Mouse (Mus musculus): ENCODE measurements around the gene Rpl26.

Gene Rpl26

DNA sequence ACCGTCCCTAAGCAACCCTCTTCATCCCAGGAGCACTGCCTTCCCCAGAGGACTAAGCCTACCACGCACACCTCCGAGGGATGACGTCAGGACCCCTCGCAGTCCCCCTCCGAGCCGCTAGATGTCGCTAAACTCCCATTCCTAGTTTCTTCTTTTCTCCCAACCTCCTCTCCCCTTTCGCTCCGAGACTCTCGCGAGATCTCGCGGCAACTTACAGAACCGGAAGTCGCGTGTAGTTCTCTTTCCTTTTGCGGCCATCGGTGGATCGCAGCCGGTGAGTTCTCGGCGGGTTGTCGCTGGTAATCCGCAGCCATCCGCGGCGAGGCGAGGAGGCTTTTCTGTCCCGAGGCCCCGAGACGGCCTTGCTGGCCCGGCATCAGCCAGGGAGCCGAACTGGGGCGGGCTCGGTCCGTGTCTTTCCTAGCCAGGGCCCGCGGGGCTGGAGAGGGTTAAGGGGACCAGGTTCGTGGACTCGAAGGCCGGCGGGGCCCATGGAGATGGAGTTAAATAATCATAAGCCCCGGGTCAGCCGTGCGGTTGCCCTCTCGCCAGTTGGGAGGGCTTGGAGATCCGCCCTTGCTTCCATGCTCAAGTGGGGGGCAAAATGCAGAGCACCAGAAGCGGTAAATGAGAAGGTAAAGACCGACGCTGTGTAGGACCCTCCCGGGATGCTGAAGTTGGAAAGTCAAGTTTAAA lies at the start of gene Rpl26:
Gene Rpl26 (plus strand): TSS at position 233 of the 696 bp plus-strand sequence.
- peak; percentile 99 to 100 for DNase-seq (ENCODE audit: low spot score in 2 of 2)

GRCm38 (mm10) chr11:68851644-68852485 lies 49.5 kb upstream of the Rpl26 start:
- DNase-seq (ENCODE audit: low spot score in 2 of 2) = no peak

DNA sequence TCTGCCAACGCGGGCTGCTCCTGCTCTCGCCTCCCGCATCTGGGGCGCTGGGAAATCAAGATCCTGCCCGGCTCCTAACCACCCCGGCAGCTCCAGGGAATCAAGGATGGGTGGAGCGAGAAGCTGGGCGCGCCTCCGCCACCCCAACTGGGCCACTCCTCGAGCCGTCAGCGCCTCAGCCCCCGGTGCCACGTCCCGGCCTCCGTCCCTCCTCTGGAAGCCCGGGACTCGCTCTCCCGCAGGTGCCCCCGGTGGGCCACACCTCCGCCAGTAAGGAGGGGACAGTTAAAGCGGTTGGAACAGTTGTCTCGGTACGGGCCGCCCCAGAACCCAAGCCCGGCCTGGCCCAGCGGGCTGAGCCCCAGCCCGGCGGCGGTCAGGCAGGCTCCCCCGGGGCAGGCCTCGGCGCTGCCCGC lies 48.9 kb upstream of the Rpl26 start:
- DNase-seq (ENCODE audit: low spot score in 2 of 2) = peak; percentile 77 to 89

GRCm38 (mm10) chr11:68852932-68853409 lies 48.4 kb upstream of the Rpl26 start:
- peak; percentile 100 for DNase-seq (ENCODE audit: low spot score in 2 of 2)

DNA sequence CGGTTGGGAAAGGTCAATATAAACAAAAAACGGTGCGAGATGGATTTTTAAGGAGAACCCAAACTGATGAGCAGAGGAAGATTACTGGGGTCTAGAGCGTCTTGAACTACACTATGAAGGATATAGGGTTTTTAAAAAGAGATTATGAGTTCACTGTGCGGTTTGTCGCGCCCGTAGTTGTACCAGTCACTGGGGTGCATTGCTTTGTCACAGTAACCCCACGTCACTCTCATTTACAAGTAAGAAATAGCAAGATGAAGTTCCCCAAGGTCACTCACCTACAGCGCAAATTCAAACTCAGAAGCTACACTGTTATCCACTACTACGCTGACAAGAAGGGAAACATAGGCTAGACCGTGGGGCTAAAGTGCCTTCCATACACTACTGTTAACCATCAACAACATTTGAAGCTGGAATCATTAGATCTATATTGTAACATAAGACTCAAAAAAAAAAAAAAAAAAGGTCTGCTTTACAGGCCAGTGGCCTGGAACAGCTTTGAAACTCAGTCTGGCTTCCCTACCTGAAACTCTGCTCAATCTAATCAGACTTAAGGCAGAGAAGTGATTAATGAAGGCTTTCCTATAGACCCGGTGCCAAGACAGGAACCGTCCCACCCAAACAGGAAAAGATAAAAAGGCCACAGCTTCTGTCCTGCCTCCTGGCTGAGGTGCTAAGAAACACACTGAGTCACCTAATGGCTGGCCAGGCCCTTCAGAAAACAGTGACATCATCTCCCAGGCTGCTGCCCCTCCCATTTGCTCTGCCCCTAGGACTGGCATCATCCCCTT lies 47.6 kb upstream of the Rpl26 start:
- DNase-seq (ENCODE audit: low spot score in 2 of 2) = peak in 1 of 2 experiments; percentile 36

DNA sequence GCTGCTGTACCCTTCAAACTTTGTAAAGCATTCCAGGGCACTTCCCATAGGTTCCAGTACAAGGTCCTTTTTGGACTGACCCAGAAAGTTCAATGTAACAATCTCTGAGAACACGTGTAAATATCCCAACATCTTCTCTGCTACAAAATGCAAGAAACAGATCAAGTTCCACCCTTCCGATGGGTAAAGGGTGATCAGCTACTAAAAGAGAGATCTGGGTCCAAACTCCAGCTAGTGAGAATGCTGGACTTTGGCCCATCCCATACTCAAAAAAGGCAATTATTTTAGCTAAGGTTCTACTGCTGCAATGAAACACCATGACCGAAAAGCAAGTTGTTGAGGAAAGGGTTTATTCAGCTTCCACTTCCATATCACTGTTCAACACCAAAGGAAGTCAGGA lies 46.8 kb upstream of the Rpl26 start:
- DNase-seq (ENCODE audit: low spot score in 2 of 2) = no peak

DNA sequence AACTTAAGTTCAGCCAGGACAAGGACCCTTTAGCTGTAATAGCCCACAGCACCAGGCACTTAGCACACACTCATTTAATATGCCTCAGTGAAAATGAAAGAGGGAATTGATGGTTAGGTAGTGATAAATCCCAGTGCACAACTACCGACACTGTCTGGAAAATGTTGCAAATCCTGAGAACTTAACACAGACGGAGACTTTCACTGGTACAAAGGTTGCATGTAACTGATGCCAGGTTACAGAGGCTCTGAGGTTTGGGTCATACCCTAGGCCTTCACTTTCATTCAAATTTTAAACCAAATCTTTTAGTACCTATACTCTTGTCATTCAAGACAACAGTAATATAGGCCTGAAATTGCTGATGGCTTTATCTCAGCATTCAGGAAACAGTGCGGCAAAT lies 44.1 kb upstream of the Rpl26 start:
- DNase-seq (ENCODE audit: low spot score in 2 of 2) = no peak

DNA sequence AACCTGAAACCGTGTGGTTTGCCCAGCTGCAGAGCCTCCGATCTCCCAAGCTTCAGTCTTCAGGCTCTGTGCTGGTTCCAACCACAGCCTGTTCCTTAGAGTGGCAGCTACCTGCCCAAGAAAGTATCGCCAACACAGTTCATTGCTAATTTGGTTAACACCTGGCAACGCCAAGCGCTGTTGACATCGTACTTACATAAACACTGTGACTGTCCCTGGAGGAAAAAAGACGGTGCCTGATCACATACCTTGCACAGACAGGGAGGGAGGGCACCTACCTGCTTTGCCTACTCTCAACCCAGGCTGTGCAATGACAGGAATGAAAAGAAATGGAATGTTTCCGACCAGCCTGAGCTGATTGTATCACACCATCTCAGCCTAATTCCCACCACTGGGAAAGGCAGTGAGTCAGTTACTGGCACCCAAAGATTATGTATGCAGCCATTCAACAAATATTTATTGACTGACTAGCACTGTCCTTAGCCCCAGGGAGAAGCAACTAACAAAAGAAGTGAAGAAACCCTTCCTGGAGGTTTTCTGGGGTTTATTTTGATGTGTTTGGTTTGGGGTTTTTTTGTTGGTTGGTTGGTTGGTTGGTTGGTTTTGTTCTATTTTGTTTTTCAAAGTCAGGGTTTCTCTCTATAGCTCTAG lies 41.3 kb upstream of the Rpl26 start:
- no peak for DNase-seq (ENCODE audit: low spot score in 2 of 2)

- DNase-seq (ENCODE audit: low spot score in 2 of 2) = no peak
Measured at GRCm38 (mm10) chr11:68862260-68862659, 39.1 kb upstream of the Rpl26 start.

GRCm38 (mm10) chr11:68863631-68864091 lies 37.7 kb upstream of the Rpl26 start:
- no peak for DNase-seq (ENCODE audit: low spot score in 2 of 2)

DNA sequence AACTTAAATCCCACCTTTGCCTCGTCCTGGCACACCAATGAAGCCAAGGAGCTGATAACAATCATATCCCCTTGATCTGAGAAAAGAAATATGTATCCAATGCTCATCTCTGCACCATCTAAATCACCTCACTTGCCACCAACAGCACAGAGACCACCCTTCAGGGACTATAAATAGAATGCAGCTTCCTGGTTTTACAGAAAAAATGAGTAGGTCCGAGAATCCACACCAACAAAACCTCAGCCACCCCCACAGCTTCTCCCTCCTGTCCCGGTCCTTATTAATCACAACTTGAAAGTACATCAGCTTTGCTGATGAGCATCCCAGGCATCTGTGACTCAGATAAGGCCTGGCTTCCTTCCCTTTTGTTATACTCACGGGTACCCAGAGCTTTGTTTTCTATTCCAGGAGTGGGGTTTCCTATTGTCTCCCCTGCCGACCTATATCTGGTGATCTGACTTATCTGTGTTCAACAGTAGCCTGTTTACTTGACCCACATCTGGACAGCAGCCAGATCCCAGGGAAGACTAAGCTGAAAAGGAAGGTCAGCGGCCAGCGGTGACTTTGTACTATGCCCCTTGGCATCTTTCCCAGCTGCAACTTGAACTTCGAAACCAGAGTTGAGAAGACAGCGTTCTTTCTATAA lies 36.7 kb upstream of the Rpl26 start:
- DNase-seq (ENCODE audit: low spot score in 2 of 2) = peak in 1 of 2 experiments; percentile 38

DNA sequence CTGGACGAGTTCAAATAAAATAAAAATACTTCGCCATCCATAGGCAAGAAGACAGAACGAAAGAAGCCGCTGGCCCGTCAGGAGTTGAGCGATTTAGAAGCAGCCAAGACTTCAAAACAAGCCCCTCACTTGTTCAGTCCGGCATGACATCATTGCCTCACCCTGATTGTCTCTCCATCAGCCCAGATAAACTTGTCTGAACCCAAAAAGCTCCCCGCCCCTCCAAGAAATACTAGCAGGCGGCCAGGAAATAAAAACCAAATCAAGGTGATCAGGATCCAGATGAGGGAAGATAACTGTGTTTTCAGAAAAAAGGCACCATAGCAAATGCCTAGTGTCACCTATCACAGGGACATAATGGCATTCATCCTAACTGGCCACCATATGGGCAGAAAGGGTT lies 30.1 kb upstream of the Rpl26 start:
- DNase-seq (ENCODE audit: low spot score in 2 of 2) = no peak

DNA sequence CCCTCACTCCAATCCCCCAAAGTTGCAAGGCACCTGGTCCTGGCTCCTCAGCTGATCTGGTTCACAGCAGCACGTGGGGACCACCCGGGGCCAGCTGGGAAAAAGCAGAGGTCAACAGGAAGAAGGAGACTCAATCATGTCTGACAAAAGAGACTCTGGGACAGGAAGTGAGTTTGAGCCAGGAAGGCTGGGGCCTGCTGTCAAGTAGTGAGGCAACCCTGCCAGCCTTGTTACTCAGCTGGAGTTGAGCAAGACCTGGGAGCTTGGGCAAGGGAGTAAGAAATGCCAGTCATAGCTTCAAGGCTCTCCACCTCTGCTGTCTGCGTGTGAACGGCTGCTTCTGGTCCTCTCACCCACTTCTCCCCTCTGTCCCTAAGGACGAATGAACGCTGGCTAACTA lies 29.6 kb upstream of the Rpl26 start, which contains the start of gene Ndel1:
Gene Ndel1 (minus strand): TSS at position 111 of the 400 bp plus-strand sequence.
- DNase-seq (ENCODE audit: low spot score in 2 of 2) = peak; percentile 57 to 71

GRCm38 (mm10) chr11:68874841-68875240 lies 26.5 kb upstream of the Rpl26 start:
- DNase-seq (ENCODE audit: low spot score in 2 of 2) = peak; percentile 62 to 84

DNA sequence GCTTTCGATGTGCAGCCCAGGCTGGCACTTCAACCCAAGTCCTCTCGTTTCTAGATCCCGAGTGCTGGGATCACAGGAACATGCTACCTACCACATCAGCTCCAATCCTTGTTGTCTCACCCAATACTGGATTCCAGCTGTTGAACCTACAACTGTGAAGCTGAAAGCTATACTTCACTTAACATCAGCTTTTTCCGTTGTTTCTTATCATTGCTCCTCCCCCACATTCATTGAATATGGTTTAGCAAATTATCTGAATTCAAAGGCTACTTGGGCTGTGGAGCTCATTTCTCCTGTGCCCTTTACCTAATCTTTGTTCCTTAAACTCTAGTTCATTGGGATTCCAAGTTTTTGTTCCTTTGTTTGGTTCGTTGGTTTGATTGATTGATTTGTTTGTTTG lies 22.6 kb upstream of the Rpl26 start:
- no peak for DNase-seq (ENCODE audit: low spot score in 2 of 2)

GRCm38 (mm10) chr11:68882107-68882506 lies 19.3 kb upstream of the Rpl26 start:
- no peak for DNase-seq (ENCODE audit: low spot score in 2 of 2)

DNA sequence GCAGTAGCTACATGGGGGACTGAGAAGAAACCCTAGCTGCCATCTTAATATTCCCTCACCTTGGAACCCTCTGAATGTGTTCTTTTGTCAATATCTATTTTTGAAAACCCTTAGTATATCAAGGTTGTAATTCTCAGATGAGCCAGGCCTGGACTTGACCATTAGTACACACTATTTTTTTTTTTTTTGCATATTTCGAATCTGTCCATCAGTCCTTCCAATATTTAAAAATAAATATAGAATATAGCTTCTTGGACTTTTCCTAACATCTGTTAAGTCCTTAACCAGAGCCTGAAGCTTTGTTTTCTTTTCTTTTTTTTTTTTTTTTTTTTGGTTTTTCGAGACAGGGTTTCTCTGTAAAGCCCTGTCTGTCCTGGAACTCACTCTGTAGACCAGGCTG lies 17.5 kb upstream of the Rpl26 start:
- no peak for DNase-seq (ENCODE audit: low spot score in 2 of 2)

DNA sequence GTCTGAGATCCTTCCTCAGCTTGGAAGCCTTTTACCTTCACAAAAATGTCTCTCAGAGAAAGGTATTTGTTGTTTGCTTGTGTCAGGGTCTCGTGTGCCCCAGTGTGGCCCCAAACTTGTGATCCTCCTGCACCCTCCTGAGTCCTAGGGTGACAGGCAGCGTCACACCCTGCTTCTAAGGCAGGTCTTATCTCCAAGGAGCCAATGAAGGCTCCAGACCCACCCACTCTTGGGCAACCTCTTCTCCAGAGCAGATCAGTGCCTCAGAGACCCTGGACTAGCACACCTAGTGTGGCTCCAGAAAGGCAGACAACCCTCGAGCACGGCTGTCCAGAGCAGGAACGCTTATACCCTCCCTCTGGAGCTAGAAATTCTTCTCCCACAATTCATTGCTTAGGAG lies 17.0 kb upstream of the Rpl26 start:
- peak in 1 of 2 experiments; percentile 23 for DNase-seq (ENCODE audit: low spot score in 2 of 2)

DNA sequence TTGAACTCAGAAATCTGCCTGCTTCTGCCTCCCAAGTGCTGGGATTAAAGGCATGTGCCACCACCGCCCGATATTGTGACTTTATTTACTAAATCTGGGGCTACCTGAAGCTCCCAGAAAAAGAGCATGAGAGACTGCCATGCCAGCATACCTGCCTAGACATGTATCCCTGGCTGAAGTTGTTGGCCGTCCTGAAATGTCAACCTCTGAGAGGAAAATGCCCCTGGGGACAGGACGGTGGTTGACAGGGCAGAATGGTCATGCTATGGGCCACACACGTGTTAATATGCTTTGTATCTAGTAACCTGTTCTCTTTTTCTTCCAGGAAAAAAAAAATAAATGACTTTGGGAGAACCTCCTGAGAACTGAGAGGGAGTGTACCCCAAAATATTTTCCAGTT lies 15.3 kb upstream of the Rpl26 start:
- DNase-seq (ENCODE audit: low spot score in 2 of 2) = no peak

DNA sequence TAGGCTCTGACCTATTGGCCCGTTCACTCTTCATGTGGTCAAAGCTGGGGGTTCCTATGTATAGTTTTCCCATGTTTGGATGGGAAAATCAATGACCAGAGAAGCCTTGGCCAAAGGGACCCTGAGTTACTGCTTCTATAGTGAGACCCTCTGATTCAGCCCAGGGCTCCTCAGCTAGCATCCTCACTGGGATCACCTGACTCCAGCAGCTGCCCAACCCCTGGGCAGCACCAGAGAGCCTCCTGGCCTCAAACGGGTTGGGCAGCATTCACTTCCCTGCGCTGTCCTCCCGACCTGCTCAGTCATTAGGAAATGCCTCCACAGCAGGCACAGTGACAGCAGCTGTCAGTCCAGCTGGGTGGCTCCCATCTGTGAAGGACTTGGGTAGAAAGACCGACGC lies 13.1 kb upstream of the Rpl26 start, which contains the start of gene Rnf222:
Gene Rnf222 (plus strand): TSS at position 301 of the 400 bp plus-strand sequence.
- no peak for DNase-seq (ENCODE audit: low spot score in 2 of 2)

GRCm38 (mm10) chr11:68888653-68889052 lies 12.7 kb upstream of the Rpl26 start:
- no peak for DNase-seq (ENCODE audit: low spot score in 2 of 2)
